Mouse (Mus musculus) neural tube, embryonic 12.5 days (tissue): ENCODE results near the gene Sipa1. TPM values are rescaled to one million over a fixed set of nuclear protein-coding genes. Genes with fewer than 3 reads are reported as not detected.
A peak's percentile ranks its signal among the peaks of the same experiment; 100 is the strongest.

Experiments used
- ATAC-seq: fragments of 200-750 bp; cut with Nextera tagmentation; 2 replicates; pipeline ENCODE4 v1.8.0; 2017; ENCODE audit warnings: low read depth, mild to moderate bottlenecking, moderate TSS enrichment, moderate library complexity; ENCODE audit not compliant: low FRiP score
- H3K27ac ChIP-seq: fragments of 300-500 bp; sonication (generic); 2 replicates; pipeline ENCODE4 v1.5.1; 2016
- H3K27me3 ChIP-seq: fragments of 300-500 bp; sonication (generic); replicated peaks from 2 replicates; pipeline ENCODE4 v1.6.1; 2016; ENCODE audit warnings: mild to moderate bottlenecking
- H3K36me3 ChIP-seq: fragments of 300-500 bp; sonication (generic); 2 replicates; pipeline ENCODE4 v1.6.1; 2016; ENCODE audit warnings: mild to moderate bottlenecking
- H3K4me1 ChIP-seq: fragments of 300-500 bp; sonication (generic); 2 replicates; pipeline ENCODE4 v1.6.1; 2016
- H3K4me2 ChIP-seq: fragments of 300-500 bp; sonication (generic); replicated peaks from 2 replicates; pipeline ENCODE4 v1.6.1; 2016; ENCODE audit warnings: mild to moderate bottlenecking
- H3K4me3 ChIP-seq: fragments of 300-500 bp; sonication (generic); 2 replicates; pipeline ENCODE4 v1.5.1; 2016
- H3K9ac ChIP-seq: fragments of 300-500 bp; sonication (generic); 2 replicates; pipeline ENCODE4 v1.6.1; 2016; ENCODE audit warnings: mild to moderate bottlenecking
- H3K9me3 ChIP-seq: fragments of 300-500 bp; sonication (generic); 2 replicates; pipeline ENCODE4 v1.6.1; 2016; ENCODE audit warnings: mild to moderate bottlenecking
- WGBS: fragments of 180-500 bp; shearing (Covaris S2); methylation state at CpG from one replicate; pipeline ENCODE4 v1.1.7; 2016; 5-methylcytosine and 5-hydroxymethylcytosine counted together
- polyA plus RNA-seq: library from polyadenylated mRNA; unstranded; fragments of >200 nt; fragmentation: Nextera tagmentation; extraction: Ambion mirVana; gene quantifications from 2 replicates; pipeline ENCODE4 v1.2.1, GENCODE M21; 2016

Sipa1 gene
- polyA plus RNA-seq, 1 experiment from 2014 or later = 25.7 TPM

GRCm38 (mm10) chr19:5684985-5685384 lies 21.5 kb upstream of the Sipa1 start:
- H3K27ac ChIP-seq = no peak overlapping the region
- ATAC-seq = no peak
- peaks cover 69% of the 10 kb centered on the region for H3K36me3 ChIP-seq
- no peaks in the 10 kb centered on the region for H3K27me3 ChIP-seq
- peaks cover 20% of the 10 kb centered on the region for H3K4me1 ChIP-seq
- H3K9ac ChIP-seq = 0 out of 2 replicates have a peak overlapping the region, but pooled peaks have one; percentile 3
- 95% methylated on average over 13 of the region's 13 CpGs for WGBS
- H3K4me2 ChIP-seq = no peak overlapping the region
- H3K4me3 ChIP-seq = 0 out of 2 replicates have a peak overlapping the region, but pooled peaks have one; percentile 2
- no peaks in the 10 kb centered on the region for H3K9me3 ChIP-seq

- no peak for ATAC-seq
- 92% methylated on average over 12 of the region's 12 CpGs for WGBS
- Histone ChIP-seq H3K4me1 (peaks cover 14% of the 10 kb centered on the region), H3K9me3 (no peaks in the 10 kb centered on the region), H3K4me3 (no peak overlapping the region), H3K27me3 (no peaks in the 10 kb centered on the region), H3K27ac (no peak overlapping the region), H3K4me2 (no peak overlapping the region), H3K36me3 (peaks cover 76% of the 10 kb centered on the region), H3K9ac (no peak overlapping the region)
These were observed 20.7 kb upstream of the Sipa1 start for GRCm38 (mm10) chr19:5684236-5684635.

- no peak overlapping the region for H3K4me3 ChIP-seq
- H3K9me3 ChIP-seq = no peaks in the 10 kb centered on the region
- WGBS = 82% methylated on average over 4 of the region's 4 CpGs
- no peaks in the 10 kb centered on the region for H3K27me3 ChIP-seq
- H3K4me2 ChIP-seq = no peak overlapping the region
- no peak overlapping the region for H3K9ac ChIP-seq
- ATAC-seq = no peak
- peaks cover 93% of the 10 kb centered on the region for H3K36me3 ChIP-seq
- H3K27ac ChIP-seq = no peak overlapping the region
- no peaks in the 10 kb centered on the region for H3K4me1 ChIP-seq
These were observed 16.9 kb upstream of the Sipa1 start for GRCm38 (mm10) chr19:5680432-5680831.

- 89% methylated on average over 4 of the region's 4 CpGs for WGBS
- peaks cover 7% of the 10 kb centered on the region; the same call in 1 of the 2 replicates for H3K4me1 ChIP-seq
- H3K4me2 ChIP-seq = no peak overlapping the region
- no peak overlapping the region for H3K4me3 ChIP-seq
- no peak for ATAC-seq
- no peaks in the 10 kb centered on the region for H3K9me3 ChIP-seq
- no peak overlapping the region for H3K27ac ChIP-seq
- H3K9ac ChIP-seq = no peak overlapping the region
- peaks cover 88% of the 10 kb centered on the region for H3K36me3 ChIP-seq
- H3K27me3 ChIP-seq = no peaks in the 10 kb centered on the region
These were observed 4.9 kb upstream of the Sipa1 start for GRCm38 (mm10) chr19:5668372-5668771.

GRCm38 (mm10) chr19:5666386-5666785 lies 2.9 kb upstream of the Sipa1 start:
- no peak for ATAC-seq
- Histone ChIP-seq H3K9ac (no peak overlapping the region), H3K4me3 (no peak overlapping the region), H3K4me1 (peaks cover 19% of the 10 kb centered on the region), H3K9me3 (no peaks in the 10 kb centered on the region), H3K27ac (no peak overlapping the region), H3K4me2 (no peak overlapping the region), H3K36me3 (peaks cover 68% of the 10 kb centered on the region), H3K27me3 (no peaks in the 10 kb centered on the region)
- 97% methylated on average over 18 of the region's 18 CpGs for WGBS

GRCm38 (mm10) chr19:5665465-5665864 lies 2.0 kb upstream of the Sipa1 start:
- Histone ChIP-seq H3K9ac (no peak overlapping the region), H3K36me3 (peaks cover 59% of the 10 kb centered on the region), H3K9me3 (no peaks in the 10 kb centered on the region), H3K4me3 (no peak overlapping the region), H3K27ac (no peak overlapping the region), H3K4me2 (no peak overlapping the region), H3K27me3 (no peaks in the 10 kb centered on the region), H3K4me1 (peaks cover 19% of the 10 kb centered on the region)
- no peak for ATAC-seq
- WGBS = 90% methylated on average over 15 of the region's 15 CpGs

GRCm38 (mm10) chr19:5664669-5665257 lies 1.3 kb upstream of the Sipa1 start:
- H3K9me3 ChIP-seq = no peaks in the 10 kb centered on the region
- 93% methylated on average over 10 of the region's 10 CpGs for WGBS

GRCm38 (mm10) chr19:5662310-5662709 lies 1.2 kb downstream of the Sipa1 start:
- H3K27me3 ChIP-seq = no peaks in the 10 kb centered on the region
- no peak for ATAC-seq
- H3K27ac ChIP-seq = no peak overlapping the region
- no peaks in the 10 kb centered on the region for H3K9me3 ChIP-seq
- peak overlapping the region; percentile 38; the same call in 1 of the 2 replicates for H3K4me3 ChIP-seq
- peaks cover 19% of the 10 kb centered on the region for H3K4me1 ChIP-seq
- H3K4me2 ChIP-seq = peak overlapping the region; percentile 64
- WGBS = 75% methylated on average over 8 of the region's 8 CpGs
- H3K9ac ChIP-seq = peak overlapping the region; percentile 57; the same call in 1 of the 2 replicates
- peaks cover 28% of the 10 kb centered on the region for H3K36me3 ChIP-seq

More at GRCm38 (mm10) chr19:5664669-5665257, 1.3 kb upstream of the Sipa1 start:
- Histone ChIP-seq H3K4me3 (no peak overlapping the region), H3K4me2 (no peak overlapping the region), H3K27me3 (no peaks in the 10 kb centered on the region), H3K9ac (no peak overlapping the region), H3K27ac (no peak overlapping the region), H3K4me1 (peaks cover 19% of the 10 kb centered on the region), H3K36me3 (peaks cover 52% of the 10 kb centered on the region)
- no peak for ATAC-seq

GRCm38 (mm10) chr19:5660942-5661751 lies 2.4 kb downstream of the Sipa1 start:
- Histone ChIP-seq H3K27me3 (peaks cover 7% of the 10 kb centered on the region), H3K27ac (no peak overlapping the region), H3K9me3 (no peaks in the 10 kb centered on the region), H3K4me3 (no peak overlapping the region), H3K9ac (no peak overlapping the region), H3K4me2 (peak overlapping the region; percentile 24), H3K4me1 (peaks cover 19% of the 10 kb centered on the region), H3K36me3 (peaks cover 17% of the 10 kb centered on the region)
- no peak for ATAC-seq
- 82% methylated on average over 16 of the region's 16 CpGs for WGBS

GRCm38 (mm10) chr19:5654720-5655298 lies 8.7 kb downstream of the Sipa1 start:
- Histone ChIP-seq H3K9ac (peak overlapping the region; percentile 47; the same call in 1 of the 2 replicates), H3K4me2 (peak overlapping the region; percentile 74), H3K36me3 (peaks cover 20% of the 10 kb centered on the region), H3K4me1 (peaks cover 14% of the 10 kb centered on the region), H3K4me3 (peak overlapping the region; percentile 42), H3K27ac (no peak overlapping the region), H3K9me3 (no peaks in the 10 kb centered on the region), H3K27me3 (peaks cover 37% of the 10 kb centered on the region)
- 6% methylated on average over 43 of the region's 43 CpGs for WGBS
- ATAC-seq = 0 out of 2 replicates have a peak, but pooled peaks have one; percentile 41

- H3K9me3 ChIP-seq = no peaks in the 10 kb centered on the region
- peak overlapping the region; percentile 74 for H3K4me2 ChIP-seq
- WGBS = 6% methylated on average over 62 of the region's 62 CpGs
- peak overlapping the region; percentile 42 for H3K4me3 ChIP-seq
- peaks cover 20% of the 10 kb centered on the region for H3K36me3 ChIP-seq
- peak; percentile 62; the same call in 1 of the 2 replicates for ATAC-seq
- peaks cover 37% of the 10 kb centered on the region for H3K27me3 ChIP-seq
- no peak overlapping the region for H3K27ac ChIP-seq
- peak overlapping the region; percentile 47 for H3K9ac ChIP-seq
- H3K4me1 ChIP-seq = peaks cover 16% of the 10 kb centered on the region
These were observed 9.4 kb downstream of the Sipa1 start for GRCm38 (mm10) chr19:5653969-5654719.
